Mouse (Mus musculus) MEL (cell line): ENCODE measurements around the gene Lbh.

Experiments
- CHD2 ChIP-seq: IDR thresholded peaks from 2 replicates; pipeline ENCODE4 v1.6.1; 2011; ENCODE audit warnings: low read length, improper control_type of control experiment
- CTCF ChIP-seq, 3 experiments: IDR thresholded peaks in 2 of 3; conservative IDR thresholded peaks in 1 of 3; 2 replicates each; pipeline ENCODE4 v1.5.1; 2011 to 2012; ENCODE audit warnings: low read length in 3 of 3, low read depth in 2 of 3, mild to moderate bottlenecking in 2 of 3, improper control_type of control experiment in 1 of 3, inconsistent platforms in 1 of 3, mixed read lengths in 1 of 3, moderate library complexity in 1 of 3; ENCODE audit not compliant: control insufficient read depth in 1 of 3, insufficient read depth in 1 of 3, poor library complexity in 1 of 3, severe bottlenecking in 1 of 3
- EP300 ChIP-seq, 2 experiments: IDR thresholded peaks; 2 replicates each; pipeline ENCODE4 v1.6.1; 2011; ENCODE audit warnings: improper control_type of control experiment in 2 of 2, low read length in 2 of 2, low read depth in 1 of 2, mild to moderate bottlenecking in 1 of 2
- NRF1 ChIP-seq: IDR thresholded peaks from 2 replicates; pipeline ENCODE4 v1.6.1; 2014; ENCODE audit warnings: low read depth, mild to moderate bottlenecking, inconsistent platforms, low read length, improper control_type of control experiment, moderate library complexity; ENCODE audit not compliant: poor library complexity, insufficient read depth, severe bottlenecking
- RAD21 ChIP-seq: IDR thresholded peaks from 2 replicates; pipeline ENCODE4 v1.6.1; 2011; ENCODE audit warnings: mild to moderate bottlenecking, low read depth, low read length, improper control_type of control experiment
- TCF12 ChIP-seq: IDR thresholded peaks from 2 replicates; pipeline ENCODE4 v1.6.1; 2014; ENCODE audit warnings: low read depth, mild to moderate bottlenecking, inconsistent platforms, low read length, improper control_type of control experiment, moderate library complexity
- ZC3H11A ChIP-seq: IDR thresholded peaks from 2 replicates; pipeline ENCODE4 v1.6.1; 2012; ENCODE audit warnings: low read depth, mild to moderate bottlenecking, inconsistent platforms, low read length, improper control_type of control experiment

- no peak for TF ChIP-seq EP300 (IDR thresholded peaks at IDR 0.05; ENCODE audit: low read depth in 1 of 2, low read length in 2 of 2)
- no peak for TF ChIP-seq TCF12
- no peak for TF ChIP-seq NRF1
- no peak for TF ChIP-seq CHD2
- no peak for TF ChIP-seq CTCF (IDR thresholded peaks at IDR 0.05 in 2 of 3, conservative IDR thresholded peaks at IDR 0.05 in 1 of 3; ENCODE audit: control insufficient read depth in 1 of 3, insufficient read depth in 1 of 3, low read depth in 2 of 3, low read length in 3 of 3, poor library complexity in 1 of 3, severe bottlenecking in 1 of 3)
- TF ChIP-seq RAD21, result no peak
- no peak for TF ChIP-seq ZC3H11A
Observed at GRCm38 (mm10) chr17:72977616-72978015, 59.5 kb downstream of the Lbh start.
